Mouse (Mus musculus) monocyte, adult 59 days (primary cell): Measurements from ENCODE around the gene Wdr48. TPM values are rescaled to one million over a fixed set of nuclear protein-coding genes. Genes with fewer than 3 reads are reported as not detected.

Experiments
- total RNA-seq, 2 experiments: library from RNA; stranded (reverse); gene quantifications; one replicate each; pipeline ENCODE4 v1.2.4; 2023

Wdr48 gene
- total RNA-seq = 10 to 100 TPM; 48.1 to 56.3 TPM

DNA sequence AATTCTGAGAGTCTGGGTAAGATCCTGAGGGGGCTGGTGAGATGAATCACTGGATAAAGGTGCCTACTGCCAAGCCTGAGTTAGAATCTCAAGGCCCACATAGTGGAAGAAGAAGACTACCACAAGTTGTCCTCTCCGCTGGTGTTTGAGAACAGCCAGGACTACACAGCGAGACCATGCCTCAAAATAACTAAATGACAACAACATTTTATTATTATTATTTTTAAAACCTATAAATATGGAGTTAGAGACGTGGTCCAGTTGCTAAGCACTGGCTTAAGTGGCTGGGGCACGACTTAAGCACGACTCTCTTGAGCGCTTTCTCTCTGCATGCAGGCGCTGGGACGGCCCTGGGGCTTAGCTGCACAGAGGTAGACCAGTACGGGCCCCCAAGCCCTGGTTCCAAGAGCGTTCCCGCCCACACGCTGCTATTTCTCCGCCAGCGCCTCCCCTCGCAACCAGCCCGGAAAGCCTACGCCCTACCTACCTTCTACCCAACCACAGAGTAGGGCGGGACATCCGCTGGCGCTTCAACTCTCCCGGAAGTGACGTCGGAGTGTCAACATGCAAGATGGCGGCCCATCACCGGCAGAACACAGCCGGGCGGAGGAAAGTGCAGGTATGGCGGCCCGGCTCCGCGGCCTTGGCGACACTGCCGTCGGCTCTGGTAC is at the start of gene Wdr48:
Gene Wdr48 (plus strand): TSS at position 540 of the 671 bp plus-strand sequence.

DNA sequence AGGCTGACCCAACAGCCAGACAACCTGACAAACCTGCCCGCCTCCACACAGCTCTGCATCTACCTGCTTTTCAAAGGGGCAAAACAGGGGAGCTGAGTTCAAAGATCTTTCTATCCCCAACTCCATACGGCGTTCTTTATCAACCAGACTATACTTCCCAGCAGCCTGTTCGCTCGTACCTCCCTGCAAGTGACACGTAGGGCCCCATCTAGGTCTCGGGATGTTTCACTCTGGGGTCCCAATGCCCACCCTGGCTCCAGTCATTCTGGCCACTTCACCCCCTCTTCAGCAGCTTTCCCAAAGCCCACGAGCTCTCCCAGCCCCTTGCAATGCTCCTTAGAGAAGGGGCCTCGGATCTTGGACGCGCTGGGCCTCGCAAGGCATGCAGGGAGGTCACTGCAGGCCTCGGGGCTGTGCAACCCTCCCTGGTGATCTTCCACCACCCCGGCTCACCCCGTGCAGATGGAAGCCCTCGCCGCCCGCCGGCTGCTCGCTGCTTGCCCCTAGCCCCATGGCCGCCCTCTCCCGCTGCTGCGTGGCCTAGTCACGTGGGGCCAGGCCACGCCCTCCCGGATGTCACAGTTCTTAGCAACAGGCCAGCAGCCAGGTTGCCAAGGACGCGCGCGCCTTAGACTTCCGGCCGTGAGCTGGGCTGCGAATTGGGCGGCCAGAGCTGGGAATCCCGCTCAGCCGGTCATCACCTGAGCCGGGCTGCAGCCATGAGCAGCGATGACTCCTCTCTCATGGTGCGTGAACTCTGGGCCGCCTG is 42.5 kb downstream of the Wdr48 start, which contains the start of the genes Gorasp1 and Ttc21a:
Gene Gorasp1 (minus strand): TSS at position 561 of the 769 bp plus-strand sequence.
Gene Ttc21a (plus strand): TSS at position 602 of the 769 bp plus-strand sequence.

Other genes with a start within 250 kb of the Wdr48 start
- gene Scn10a, start 175.6 kb upstream of the Wdr48 start, total RNA-seq = not detected
- not detected for gene Scn11a, start 69.4 kb upstream of the Wdr48 start, total RNA-seq
- 10 to 100 TPM in 1 of 2 experiments, 1 to 10 TPM in 1; 6.8 to 10.9 TPM for gene Gorasp1, start 42.7 kb downstream of the Wdr48 start, total RNA-seq
- gene Ttc21a, start 42.7 kb downstream of the Wdr48 start, total RNA-seq = under 1 TPM in 1 of 2 experiments, not detected in 1; 0.15 TPM
- 100 to 1,000 TPM; 118 to 123 TPM for gene Csrnp1, start 89.8 kb downstream of the Wdr48 start, total RNA-seq
- 1 to 10 TPM in 1 of 2 experiments, under 1 TPM in 1; 0.63 to 2.8 TPM for gene Xirp1, start 128.7 kb downstream of the Wdr48 start, total RNA-seq
- gene Cx3cr1, start 175.0 kb downstream of the Wdr48 start, total RNA-seq = 100 to 1,000 TPM; 261 to 284 TPM
- not detected for gene Ccr8, start 197.2 kb downstream of the Wdr48 start, total RNA-seq
- gene Slc25a38, start 215.5 kb downstream of the Wdr48 start, total RNA-seq = 10 to 100 TPM; 44.8 to 50.3 TPM
- 1,000 to 10,000 TPM; 1,179 to 1,199 TPM for gene Rpsa, start 232.8 kb downstream of the Wdr48 start, total RNA-seq